Mouse (Mus musculus): Measurements from ENCODE around the gene Cdh4.

DNA sequence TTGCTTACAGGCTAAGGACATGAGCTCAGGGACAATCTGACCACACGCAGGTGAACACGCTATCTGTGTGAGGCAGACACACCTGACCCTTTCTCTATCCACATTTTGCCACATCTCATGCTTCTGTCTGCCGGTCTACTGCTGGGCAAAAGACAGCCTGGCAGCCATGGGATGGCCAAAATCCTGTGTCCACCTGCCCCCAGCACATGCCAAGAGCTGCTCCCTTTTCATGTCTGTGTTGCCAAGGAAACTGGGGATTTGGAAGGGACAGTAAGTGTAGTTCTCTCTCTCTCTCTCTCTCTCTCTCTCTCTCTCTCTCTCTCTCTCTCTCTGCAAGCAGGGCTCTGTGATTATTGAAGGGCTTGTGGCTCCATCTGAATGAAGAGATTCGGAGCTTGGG is 98.9 kb downstream of the Cdh4 start:
- TF ChIP-seq FLI1 (IDR thresholded peaks at IDR 0.05; ENCODE audit: low read length), result no peak
- TF ChIP-seq GATA1 (IDR thresholded peaks at IDR 0.05; ENCODE audit: borderline replicate concordance, low read length), result no peak
